Mouse (Mus musculus) yolk sac, embryonic 10.5 days (tissue): Measurements from ENCODE around the gene BC005537.

ENCODE experiments used
- DNase-seq: peaks from one replicate; pipeline ENCODE4 v3.0.0-alpha.2; 2017; ENCODE audit warnings: low spot score

Gene BC005537

GRCm38 (mm10) chr13:24844983-24845955 lies 43.8 kb downstream of the BC005537 start, which contains the start of gene D130043K22Rik:
Gene D130043K22Rik (plus strand): TSS chr13:24845135.
- DNase-seq: peak; percentile 60

GRCm38 (mm10) chr13:24849318-24849717 lies 47.9 kb downstream of the BC005537 start:
- DNase-seq: no peak

GRCm38 (mm10) chr13:24851989-24852388 lies 50.5 kb downstream of the BC005537 start:
- peak; percentile 30 for DNase-seq

- DNase-seq: no peak
Observed at GRCm38 (mm10) chr13:24852570-24852969, 51.1 kb downstream of the BC005537 start.

GRCm38 (mm10) chr13:24859115-24859514 lies 57.7 kb downstream of the BC005537 start:
- no peak for DNase-seq

GRCm38 (mm10) chr13:24861084-24861483 lies 59.6 kb downstream of the BC005537 start:
- DNase-seq: no peak

GRCm38 (mm10) chr13:24862021-24862420 lies 60.6 kb downstream of the BC005537 start:
- no peak for DNase-seq

- DNase-seq: no peak
Observed at GRCm38 (mm10) chr13:24862520-24862919, 61.1 kb downstream of the BC005537 start.
